Mouse (Mus musculus): ENCODE results near the gene Nat8f6.

- TF ChIP-seq POLR2A (IDR thresholded peaks at IDR 0.05; ENCODE audit: borderline replicate concordance, low read depth, low read length) (no peak), CTCF (IDR thresholded peaks at IDR 0.05; ENCODE audit: low read depth, low read length) (no peak)
Observed at GRCm38 (mm10) chr6:85848140-85848539, 27.4 kb upstream of the Nat8f6 start.

Measured in bone marrow macrophage, adult 2 months (primary cell).